Mouse (Mus musculus) midbrain, embryonic 14.5 days (tissue): ENCODE data around the gene Gm17019. TPM values are rescaled to one million over a fixed set of nuclear protein-coding genes. Genes with fewer than 3 reads are reported as not detected.
"Not testable (repeated sequence)": the region's sequence is repeated elsewhere in the genome, so short reads cannot be mapped to it uniquely, and the experiment has no call there.

ENCODE experiments used
- ATAC-seq: fragments of 200-750 bp; cut with Nextera tagmentation; 2 replicates; pipeline ENCODE4 v1.8.0; 2017; ENCODE audit warnings: moderate number of reproducible peaks, moderate library complexity; ENCODE audit not compliant: low FRiP score, low TSS enrichment
- DNase-seq: peaks from one replicate; pipeline ENCODE4 v3.0.0-alpha.2; 2015
- H3K27ac ChIP-seq: fragments of 300-500 bp; sonication (generic); replicated peaks from 2 replicates; pipeline ENCODE4 v1.5.1; 2014; ENCODE audit warnings: mild to moderate bottlenecking, low read depth, low read length, moderate library complexity
- H3K27me3 ChIP-seq: fragments of 300-500 bp; sonication (generic); 2 replicates; pipeline ENCODE4 v1.6.1; 2014; ENCODE audit warnings: low read length, control low read depth, mixed read lengths; ENCODE audit not compliant: control insufficient read depth, insufficient read depth
- H3K36me3 ChIP-seq: fragments of 300-500 bp; sonication (generic); 2 replicates; pipeline ENCODE4 v1.6.1; 2014; ENCODE audit warnings: low read length, control low read depth; ENCODE audit not compliant: control insufficient read depth, insufficient read depth
- H3K4me1 ChIP-seq: fragments of 300-500 bp; sonication (generic); 2 replicates; pipeline ENCODE4 v1.6.1; 2014; ENCODE audit warnings: mild to moderate bottlenecking, antibody characterized with exemption, low read length, control low read depth; ENCODE audit not compliant: control insufficient read depth, insufficient read depth
- H3K4me2 ChIP-seq: fragments of 300-500 bp; sonication (generic); 2 replicates; pipeline ENCODE4 v1.6.1; 2014; ENCODE audit warnings: mild to moderate bottlenecking, low read length, moderate library complexity
- H3K4me3 ChIP-seq: fragments of 300-500 bp; sonication (generic); replicated peaks from 2 replicates; pipeline ENCODE4 v1.5.1; 2014; ENCODE audit warnings: low read depth, low read length
- H3K9ac ChIP-seq: fragments of 300-500 bp; sonication (generic); replicated peaks from 2 replicates; pipeline ENCODE4 v1.6.1; 2014; ENCODE audit warnings: mild to moderate bottlenecking, low read length, moderate library complexity
- H3K9me3 ChIP-seq: fragments of 300-500 bp; sonication (generic); 2 replicates; pipeline ENCODE4 v1.6.1; 2016; ENCODE audit warnings: low read length, control low read depth, mixed read lengths; ENCODE audit not compliant: control insufficient read depth
- WGBS: fragments of 180-500 bp; shearing (Covaris S2); extraction: QIAGEN DNeasy Blood & Tissue Kit; methylation state at CpG from one replicate; pipeline ENCODE4 v1.1.7; 2014; 5-methylcytosine and 5-hydroxymethylcytosine counted together
- polyA plus RNA-seq: library from polyadenylated mRNA; unstranded; fragments of >200 nt; fragmentation: Nextera tagmentation; extraction: Ambion mirVana; gene quantifications from 2 replicates; pipeline ENCODE4 v1.2.1, GENCODE M21; 2014

Gm17019 gene
- polyA plus RNA-seq, 1 experiment from 2014 or later, result not detected

- H3K27me3 ChIP-seq, H3K36me3 ChIP-seq, H3K27ac ChIP-seq, DNase-seq, H3K4me2 ChIP-seq, H3K4me1 ChIP-seq, H3K4me3 ChIP-seq, H3K9ac ChIP-seq: not testable (repeated sequence)
- 81% methylated on average over 5 of the region's 5 CpGs for WGBS
- peaks cover 23% of the 10 kb centered on the region for H3K9me3 ChIP-seq
- peak; percentile 87 for ATAC-seq
Measured at GRCm38 (mm10) chr5:15004569-15005562, 27.9 kb downstream of the Gm17019 start.

DNA sequence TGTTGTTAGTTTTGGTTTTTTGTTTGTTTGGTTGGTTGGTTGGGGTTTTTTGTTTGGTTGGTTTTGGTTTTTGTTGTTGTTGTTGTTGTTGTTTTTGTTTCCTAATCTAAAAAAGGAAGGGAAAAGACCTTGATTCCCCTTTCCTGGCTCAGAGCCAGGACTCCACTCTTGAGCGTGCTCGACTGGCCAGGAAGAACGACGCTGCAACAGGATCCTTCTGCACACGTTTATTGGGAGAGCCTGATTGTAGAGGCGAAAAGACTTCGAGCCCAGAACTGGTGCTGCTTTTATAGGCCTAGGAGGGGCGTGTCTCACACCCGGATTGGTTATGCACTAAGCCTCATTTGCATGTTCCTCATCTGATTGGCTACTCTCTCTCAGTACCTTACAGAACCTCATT is 34.7 kb downstream of the Gm17019 start:
- ATAC-seq, result peak; percentile 66
- not testable (repeated sequence) for H3K4me2 ChIP-seq, H3K27me3 ChIP-seq, H3K4me1 ChIP-seq, H3K4me3 ChIP-seq, DNase-seq, H3K9ac ChIP-seq, H3K27ac ChIP-seq, H3K36me3 ChIP-seq
- 77% methylated on average over 9 of the region's 9 CpGs for WGBS
- H3K9me3 ChIP-seq, result peaks cover 25% of the 10 kb centered on the region

DNA sequence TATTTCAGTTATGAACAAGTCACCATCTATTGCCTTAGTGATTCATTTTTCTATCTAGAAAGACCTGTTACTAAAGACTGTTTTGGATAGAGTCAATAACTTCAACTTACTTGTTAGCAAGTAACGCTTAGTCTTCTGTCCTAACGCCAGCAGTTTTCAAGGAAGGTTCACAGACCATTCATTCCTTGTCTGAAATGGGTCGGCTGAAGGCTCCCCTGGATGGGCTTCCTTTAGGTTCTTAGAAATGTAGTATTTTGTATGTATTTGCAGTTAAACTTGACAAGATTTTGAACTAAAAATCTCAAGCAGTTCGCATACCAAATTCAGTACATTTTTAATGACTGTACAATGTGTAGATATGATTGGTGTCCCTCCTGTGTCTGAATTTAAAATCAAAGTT is 35.2 kb downstream of the Gm17019 start:
- H3K9me3 ChIP-seq, result peaks cover 23% of the 10 kb centered on the region
- WGBS, result 83% methylated on average over 4 of the region's 4 CpGs
- H3K27me3 ChIP-seq, H3K36me3 ChIP-seq, H3K4me3 ChIP-seq, H3K4me1 ChIP-seq, DNase-seq, H3K4me2 ChIP-seq, H3K27ac ChIP-seq, H3K9ac ChIP-seq: not testable (repeated sequence)
- peak; percentile 68 for ATAC-seq

- not testable (repeated sequence) for H3K4me1 ChIP-seq
- peak; percentile 57; the same call in 1 of the 2 replicates for ATAC-seq
Measured at GRCm38 (mm10) chr5:14996670-14997249, 36.0 kb downstream of the Gm17019 start.

DNA sequence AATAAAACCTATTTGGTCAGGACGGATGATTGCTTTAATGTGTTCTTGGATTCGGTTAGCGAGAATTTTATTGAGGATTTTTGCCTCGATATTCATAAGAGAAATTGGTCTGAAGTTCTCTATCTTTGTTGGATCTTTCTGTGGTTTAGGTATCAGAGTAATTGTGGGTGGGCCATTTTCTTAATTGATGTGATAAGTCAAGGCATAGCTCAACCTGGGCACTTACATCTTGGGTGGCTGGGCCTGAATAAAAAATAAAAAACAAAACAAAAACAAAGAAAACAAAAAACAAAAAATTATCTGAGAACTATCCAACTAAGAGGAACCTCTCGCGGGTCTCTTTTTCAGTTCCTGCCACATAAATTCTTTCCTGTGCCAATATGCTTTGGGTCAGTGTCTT is 38.7 kb downstream of the Gm17019 start:
- H3K9ac ChIP-seq, H3K4me2 ChIP-seq, H3K4me3 ChIP-seq, H3K4me1 ChIP-seq, H3K27ac ChIP-seq, H3K36me3 ChIP-seq, DNase-seq, H3K27me3 ChIP-seq: not testable (repeated sequence)
- H3K9me3 ChIP-seq, result peaks cover 22% of the 10 kb centered on the region
- ATAC-seq, result peak; percentile 82
- WGBS, result 86% methylated on average over 6 of the region's 6 CpGs

More at GRCm38 (mm10) chr5:14996670-14997249, 36.0 kb downstream of the Gm17019 start:
- not testable (repeated sequence) for H3K36me3 ChIP-seq, H3K9ac ChIP-seq, H3K27ac ChIP-seq, DNase-seq, H3K27me3 ChIP-seq, H3K4me3 ChIP-seq, H3K4me2 ChIP-seq
- peaks cover 19% of the 10 kb centered on the region for H3K9me3 ChIP-seq
- 71% methylated on average over 6 of the region's 7 CpGs for WGBS

DNA sequence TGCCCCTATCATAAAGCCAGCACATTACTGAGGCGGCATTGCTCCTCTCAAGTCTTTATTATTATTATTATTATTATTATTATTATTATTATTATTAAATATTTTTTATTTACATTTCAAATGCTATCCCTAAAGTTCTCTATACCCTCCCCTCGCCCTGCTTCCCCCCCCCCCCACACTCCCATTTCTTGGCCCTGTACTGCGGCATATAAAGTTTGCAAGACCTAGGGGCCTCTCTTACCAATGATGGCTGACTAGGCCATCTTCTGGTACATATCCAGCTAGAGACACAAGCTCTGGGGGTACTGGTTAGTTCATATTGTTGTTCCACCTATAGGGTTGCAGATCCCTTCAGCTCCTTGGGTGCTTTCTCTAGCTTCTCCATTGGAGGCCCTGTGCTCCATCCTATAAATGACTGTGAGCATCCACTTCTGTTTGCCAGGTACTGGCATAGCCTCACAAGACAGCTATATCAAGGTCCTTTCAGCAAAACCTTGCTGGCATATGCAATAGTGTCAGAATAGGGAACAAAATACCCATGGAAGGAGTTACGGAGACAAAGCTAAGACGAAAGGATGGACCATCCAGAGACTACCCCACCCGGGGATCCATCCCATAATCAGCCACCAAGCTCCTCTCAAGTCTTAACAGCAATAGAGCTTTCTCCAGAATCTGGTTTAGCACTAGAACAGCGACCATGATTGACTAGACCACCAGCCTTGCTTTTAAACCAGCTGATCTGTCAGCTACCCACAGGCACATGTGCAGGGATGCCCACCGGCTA is 42.2 kb downstream of the Gm17019 start:
- peak; percentile 77; the same call in 1 of the 2 replicates for ATAC-seq
- not testable (repeated sequence) for H3K4me1 ChIP-seq, H3K27me3 ChIP-seq, DNase-seq, H3K27ac ChIP-seq, H3K4me3 ChIP-seq, H3K4me2 ChIP-seq, H3K9ac ChIP-seq, H3K36me3 ChIP-seq
- H3K9me3 ChIP-seq, result peaks cover 15% of the 10 kb centered on the region
- 75% methylated on average over 7 of the region's 8 CpGs for WGBS

DNA sequence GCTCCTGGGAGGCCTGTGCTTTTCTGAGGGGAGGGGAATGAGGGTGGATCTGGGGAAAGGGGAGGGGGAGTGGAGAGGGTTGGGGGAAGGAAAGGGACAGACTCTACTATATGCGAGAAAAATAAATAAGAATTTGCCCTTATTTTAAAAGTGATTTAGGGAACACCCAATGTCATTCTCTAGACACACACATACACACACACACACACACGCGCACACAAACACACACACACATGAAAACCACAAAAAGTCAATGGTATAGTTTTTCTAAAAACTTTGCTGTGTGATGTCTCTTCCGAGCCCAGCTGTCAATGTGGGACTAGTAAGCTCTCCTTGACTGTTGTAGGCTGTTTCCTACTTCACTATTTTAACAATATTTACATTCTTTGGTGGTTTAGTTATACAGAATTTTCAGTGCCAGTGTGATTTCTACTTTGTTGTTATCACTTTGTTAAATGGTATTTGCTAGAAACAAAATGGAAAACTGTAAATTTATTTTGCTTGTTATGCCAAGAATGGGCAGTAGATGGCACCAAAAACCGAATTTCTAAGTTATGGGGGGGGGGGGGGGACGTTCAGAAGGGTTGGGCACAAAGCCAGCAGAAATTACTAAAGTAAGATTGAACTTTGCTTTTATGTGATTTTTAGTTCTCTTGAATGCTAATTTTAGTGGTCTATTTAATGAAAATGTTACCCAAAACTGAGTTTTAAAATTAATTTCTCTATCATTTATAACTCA is 46.0 kb downstream of the Gm17019 start:
- H3K36me3 ChIP-seq, H3K4me3 ChIP-seq, H3K4me1 ChIP-seq, H3K9ac ChIP-seq, H3K27me3 ChIP-seq, DNase-seq, H3K4me2 ChIP-seq, H3K27ac ChIP-seq: not testable (repeated sequence)
- ATAC-seq, result peak; percentile 80
- WGBS, result 40% methylated on average over 5 of the region's 6 CpGs
- peaks cover 15% of the 10 kb centered on the region for H3K9me3 ChIP-seq
